Mouse (Mus musculus) lung, postnatal 0 days (tissue): ENCODE data around the gene Flrt1.

ENCODE experiments used
- CTCF ChIP-seq: IDR thresholded peaks from 2 replicates; pipeline ENCODE4 v1.5.1; 2016; ENCODE audit warnings: antibody characterized with exemption, mild to moderate bottlenecking
- EP300 ChIP-seq: IDR thresholded peaks from 2 replicates; pipeline ENCODE4 v1.6.1; 2016; ENCODE audit warnings: antibody characterized with exemption, mild to moderate bottlenecking, control low read depth

DNA sequence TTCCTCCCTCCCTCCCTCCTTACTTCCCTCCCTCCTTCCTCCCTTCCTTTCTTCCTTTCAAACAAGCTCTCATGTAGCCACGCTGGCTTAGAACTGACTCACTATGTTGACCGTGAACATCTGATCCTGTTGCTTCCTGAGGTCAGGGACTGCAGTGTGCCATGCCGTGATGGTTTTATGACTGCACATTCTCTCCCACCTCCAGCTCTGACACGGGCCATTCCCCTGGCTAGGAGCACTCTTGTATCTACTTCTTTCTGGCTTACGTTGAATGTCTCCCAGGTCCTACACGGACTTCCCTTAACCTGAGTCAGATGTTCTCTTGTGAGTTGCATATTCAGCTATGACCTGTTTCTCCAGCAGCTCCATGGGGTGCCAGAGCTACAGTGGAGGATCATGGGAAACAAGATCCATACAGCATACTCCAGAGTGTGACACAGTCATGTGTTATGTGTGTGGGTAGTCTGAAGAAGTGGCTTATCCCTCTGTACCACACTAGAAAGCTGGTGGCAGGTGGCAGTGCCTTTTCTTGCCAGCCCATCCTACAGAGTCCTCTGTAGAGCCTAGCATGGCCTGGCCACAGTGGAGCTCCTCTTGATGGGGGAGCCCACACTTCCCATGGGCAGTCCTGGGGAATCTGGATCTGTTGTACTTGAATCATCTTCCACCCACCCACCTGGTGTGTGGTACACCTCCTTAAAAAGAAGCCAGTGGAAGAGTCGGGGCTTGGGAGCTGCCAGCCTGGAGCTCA lies 23.8 kb downstream of the Flrt1 start:
- TF ChIP-seq EP300 (no peak), CTCF (no peak)
